Mouse (Mus musculus): ENCODE data around the gene Gm20721. TPM values are rescaled to one million over a fixed set of nuclear protein-coding genes. Genes with fewer than 3 reads are reported as not detected.
A peak's percentile ranks its signal among the peaks of the same experiment; 100 is the strongest.

Gm20721 gene
- polyA plus RNA-seq, 1 experiment from 2014 or later: 8.6 TPM

GRCm38 (mm10) chr2:174344996-174345395 lies 1.5 kb downstream of the Gm20721 start:
- Histone ChIP-seq H3K27me3 (ENCODE audit: control insufficient read depth, insufficient read depth, low read length) (no peaks in the 10 kb centered on the region), H3K4me3 (ENCODE audit: low read depth, low read length) (no peak overlapping the region), H3K4me1 (ENCODE audit: control insufficient read depth, insufficient read depth, low read length) (peaks cover 41% of the 10 kb centered on the region), H3K27ac (ENCODE audit: low read depth, low read length) (0 out of 2 replicates have a peak overlapping the region, but pooled peaks have one; percentile 80), H3K9me3 (replicated peaks; ENCODE audit: control insufficient read depth, low read length) (no peaks in the 10 kb centered on the region), H3K4me2 (no peak overlapping the region), H3K9ac (ENCODE audit: low read depth, low read length) (no peak overlapping the region), H3K36me3 (ENCODE audit: control insufficient read depth, insufficient read depth, low read length) (peaks cover 23% of the 10 kb centered on the region)
- ATAC-seq (replicated peaks; ENCODE audit: insufficient number of reproducible peaks, low FRiP score, low TSS enrichment): no peak
- WGBS (ENCODE audit: insufficient replicate concordance): 93% methylated on average over 16 of the region's 16 CpGs

- no peak overlapping the region for H3K9ac ChIP-seq (ENCODE audit: low read depth, low read length)
- ATAC-seq (replicated peaks; ENCODE audit: insufficient number of reproducible peaks, low FRiP score, low TSS enrichment): peak; percentile 41; the same call in 1 of the 2 replicates
Measured at GRCm38 (mm10) chr2:174344003-174344655, 2.4 kb downstream of the Gm20721 start.

GRCm38 (mm10) chr2:174343566-174343965 lies 2.9 kb downstream of the Gm20721 start:
- Histone ChIP-seq H3K27ac (ENCODE audit: low read depth, low read length) (peak overlapping the region; percentile 80), H3K4me2 (peak overlapping the region; percentile 43), H3K4me1 (ENCODE audit: control insufficient read depth, insufficient read depth, low read length) (peaks cover 48% of the 10 kb centered on the region), H3K36me3 (ENCODE audit: control insufficient read depth, insufficient read depth, low read length) (peaks cover 23% of the 10 kb centered on the region), H3K9me3 (replicated peaks; ENCODE audit: control insufficient read depth, low read length) (no peaks in the 10 kb centered on the region), H3K4me3 (ENCODE audit: low read depth, low read length) (peak overlapping the region; percentile 1; the same call in 1 of the 2 replicates), H3K27me3 (ENCODE audit: control insufficient read depth, insufficient read depth, low read length) (no peaks in the 10 kb centered on the region), H3K9ac (ENCODE audit: low read depth, low read length) (no peak overlapping the region)
- no peak for ATAC-seq (replicated peaks; ENCODE audit: insufficient number of reproducible peaks, low FRiP score, low TSS enrichment)
- 21% methylated on average over 1 of the region's 1 CpGs for WGBS (ENCODE audit: insufficient replicate concordance)

More at GRCm38 (mm10) chr2:174344003-174344655, 2.4 kb downstream of the Gm20721 start:
- Histone ChIP-seq H3K4me1 (ENCODE audit: control insufficient read depth, insufficient read depth, low read length) (peaks cover 43% of the 10 kb centered on the region), H3K27ac (ENCODE audit: low read depth, low read length) (peak overlapping the region; percentile 80), H3K4me2 (peak overlapping the region; percentile 43), H3K36me3 (ENCODE audit: control insufficient read depth, insufficient read depth, low read length) (peaks cover 23% of the 10 kb centered on the region), H3K27me3 (ENCODE audit: control insufficient read depth, insufficient read depth, low read length) (no peaks in the 10 kb centered on the region), H3K9me3 (replicated peaks; ENCODE audit: control insufficient read depth, low read length) (no peaks in the 10 kb centered on the region), H3K4me3 (ENCODE audit: low read depth, low read length) (peak overlapping the region; percentile 1; the same call in 1 of the 2 replicates)
- 24% methylated on average over 3 of the region's 3 CpGs for WGBS (ENCODE audit: insufficient replicate concordance)

DNA sequence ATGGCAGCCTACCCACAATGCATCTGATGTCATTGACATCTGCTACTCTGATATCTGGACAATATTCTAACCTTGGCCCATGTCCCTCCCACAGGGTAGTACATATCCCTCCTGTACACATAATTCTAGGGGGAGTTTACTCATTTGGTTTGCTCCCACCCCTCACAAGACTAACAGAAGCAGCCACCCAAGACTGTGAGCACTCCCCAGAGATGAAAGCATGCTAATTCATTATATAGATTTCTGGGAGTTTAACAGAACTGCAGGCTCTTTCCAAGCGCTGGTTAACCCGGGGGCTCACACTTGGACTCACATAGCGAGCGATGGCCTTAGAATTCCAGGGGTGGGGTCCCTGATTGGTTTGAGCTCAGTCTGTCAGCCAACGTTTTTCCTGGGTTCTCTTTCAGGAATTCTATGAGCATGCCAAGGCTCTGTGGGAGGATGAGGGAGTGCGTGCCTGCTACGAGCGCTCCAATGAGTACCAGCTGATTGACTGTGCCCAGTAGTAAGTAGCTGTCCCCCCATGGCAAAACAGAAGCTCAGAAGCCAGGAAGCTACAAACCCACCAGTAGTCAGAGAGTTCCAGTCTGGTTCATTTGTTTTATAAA lies 3.6 kb downstream of the Gm20721 start:
- peaks cover 23% of the 10 kb centered on the region for H3K36me3 ChIP-seq (ENCODE audit: control insufficient read depth, insufficient read depth, low read length)
- 58% methylated on average over 8 of the region's 8 CpGs for WGBS (ENCODE audit: insufficient replicate concordance)

DNA sequence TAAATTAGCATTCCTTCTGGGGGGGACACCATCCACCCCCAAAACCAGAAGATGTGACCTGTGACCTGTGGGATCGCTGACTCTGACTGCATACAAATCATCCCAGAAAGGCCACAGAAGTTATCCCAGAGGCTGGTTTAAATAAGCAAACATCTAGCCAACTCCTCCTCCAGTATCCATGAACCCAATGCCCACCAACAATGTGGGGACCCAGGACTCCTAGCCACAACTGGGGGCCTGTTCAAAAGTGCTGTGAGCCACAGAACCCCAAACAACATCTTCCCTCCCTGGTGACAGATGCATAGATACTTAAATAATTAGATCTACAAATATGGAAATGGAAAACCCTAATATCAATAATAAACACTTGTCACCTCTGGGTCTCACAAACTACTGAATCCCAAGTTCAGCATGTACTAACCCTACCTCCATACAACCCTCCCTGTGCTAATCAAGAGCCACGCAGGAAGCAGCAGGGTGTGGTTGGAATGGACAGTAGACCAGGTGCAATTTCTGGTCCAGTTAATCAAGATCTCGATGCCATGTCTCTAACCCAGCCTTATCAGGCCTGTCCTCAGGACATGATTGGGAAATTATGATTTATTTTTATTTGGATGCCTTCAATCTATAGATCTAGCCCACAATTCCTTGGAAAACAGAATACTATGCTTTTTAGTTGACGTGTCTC lies 5.5 kb downstream of the Gm20721 start:
- no peak for ATAC-seq (replicated peaks; ENCODE audit: insufficient number of reproducible peaks, low FRiP score, low TSS enrichment)
- H3K4me2 ChIP-seq: no peak overlapping the region
- WGBS (ENCODE audit: insufficient replicate concordance): 81% methylated on average over 4 of the region's 4 CpGs
- no peak overlapping the region for H3K27ac ChIP-seq (ENCODE audit: low read depth, low read length)
- peaks cover 12% of the 10 kb centered on the region for H3K36me3 ChIP-seq (ENCODE audit: control insufficient read depth, insufficient read depth, low read length)
- H3K4me3 ChIP-seq (ENCODE audit: low read depth, low read length): no peak overlapping the region
- H3K9ac ChIP-seq (ENCODE audit: low read depth, low read length): no peak overlapping the region
- H3K27me3 ChIP-seq (ENCODE audit: control insufficient read depth, insufficient read depth, low read length): no peaks in the 10 kb centered on the region
- no peaks in the 10 kb centered on the region for H3K9me3 ChIP-seq (replicated peaks; ENCODE audit: control insufficient read depth, low read length)
- peaks cover 64% of the 10 kb centered on the region for H3K4me1 ChIP-seq (ENCODE audit: control insufficient read depth, insufficient read depth, low read length)

More for the DNA sequence above, 3.6 kb downstream of the Gm20721 start:
- ATAC-seq (replicated peaks; ENCODE audit: insufficient number of reproducible peaks, low FRiP score, low TSS enrichment): no peak
- no peak overlapping the region for H3K4me3 ChIP-seq (ENCODE audit: low read depth, low read length)
- peak overlapping the region; percentile 80 for H3K27ac ChIP-seq (ENCODE audit: low read depth, low read length)
- peaks cover 54% of the 10 kb centered on the region for H3K4me1 ChIP-seq (ENCODE audit: control insufficient read depth, insufficient read depth, low read length)
- H3K27me3 ChIP-seq (ENCODE audit: control insufficient read depth, insufficient read depth, low read length): no peaks in the 10 kb centered on the region
- no peak overlapping the region for H3K9ac ChIP-seq (ENCODE audit: low read depth, low read length)
- no peak overlapping the region for H3K4me2 ChIP-seq
- H3K9me3 ChIP-seq (replicated peaks; ENCODE audit: control insufficient read depth, low read length): no peaks in the 10 kb centered on the region

GRCm38 (mm10) chr2:174340229-174340892 lies 6.2 kb downstream of the Gm20721 start:
- WGBS (ENCODE audit: insufficient replicate concordance): 90% methylated on average over 3 of the region's 3 CpGs
- Histone ChIP-seq H3K4me1 (ENCODE audit: control insufficient read depth, insufficient read depth, low read length) (peaks cover 70% of the 10 kb centered on the region), H3K9ac (ENCODE audit: low read depth, low read length) (no peak overlapping the region), H3K4me3 (ENCODE audit: low read depth, low read length) (no peak overlapping the region), H3K36me3 (ENCODE audit: control insufficient read depth, insufficient read depth, low read length) (peaks cover 6% of the 10 kb centered on the region), H3K9me3 (replicated peaks; ENCODE audit: control insufficient read depth, low read length) (no peaks in the 10 kb centered on the region), H3K27me3 (ENCODE audit: control insufficient read depth, insufficient read depth, low read length) (no peaks in the 10 kb centered on the region), H3K27ac (ENCODE audit: low read depth, low read length) (no peak overlapping the region), H3K4me2 (no peak overlapping the region)
- ATAC-seq (replicated peaks; ENCODE audit: insufficient number of reproducible peaks, low FRiP score, low TSS enrichment): no peak

DNA sequence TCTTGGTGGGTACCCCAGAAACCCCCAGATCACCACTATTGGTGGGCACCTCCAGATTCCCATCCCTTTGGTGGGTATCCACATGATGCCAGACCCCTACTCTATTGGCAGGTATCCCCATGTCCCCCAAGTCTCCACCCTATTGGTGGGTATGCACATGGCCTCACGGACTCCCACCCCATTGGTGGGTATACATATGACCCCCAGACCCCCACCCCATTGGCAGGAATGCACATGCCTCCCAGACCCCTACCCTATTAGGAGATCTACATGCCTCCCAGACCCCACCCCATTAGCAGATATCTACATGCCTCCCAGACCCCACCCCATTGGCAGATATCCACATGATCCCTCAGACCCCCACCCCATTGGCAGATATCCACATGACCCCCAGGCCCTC lies 6.8 kb downstream of the Gm20721 start:
- no peak overlapping the region for H3K27ac ChIP-seq (ENCODE audit: low read depth, low read length)
- no peak overlapping the region for H3K9ac ChIP-seq (ENCODE audit: low read depth, low read length)
- H3K9me3 ChIP-seq (replicated peaks; ENCODE audit: control insufficient read depth, low read length): no peaks in the 10 kb centered on the region
- 89% methylated on average over 1 of the region's 1 CpGs for WGBS (ENCODE audit: insufficient replicate concordance)
- 0 out of 2 replicates have a peak, but pooled peaks have one; percentile 24 for ATAC-seq (replicated peaks; ENCODE audit: insufficient number of reproducible peaks, low FRiP score, low TSS enrichment)
- H3K4me2 ChIP-seq: no peak overlapping the region
- H3K4me1 ChIP-seq (ENCODE audit: control insufficient read depth, insufficient read depth, low read length): peaks cover 72% of the 10 kb centered on the region
- no peak overlapping the region for H3K4me3 ChIP-seq (ENCODE audit: low read depth, low read length)
- H3K27me3 ChIP-seq (ENCODE audit: control insufficient read depth, insufficient read depth, low read length): no peaks in the 10 kb centered on the region
- peaks cover 3% of the 10 kb centered on the region; the same call in 1 of the 2 replicates for H3K36me3 ChIP-seq (ENCODE audit: control insufficient read depth, insufficient read depth, low read length)

DNA sequence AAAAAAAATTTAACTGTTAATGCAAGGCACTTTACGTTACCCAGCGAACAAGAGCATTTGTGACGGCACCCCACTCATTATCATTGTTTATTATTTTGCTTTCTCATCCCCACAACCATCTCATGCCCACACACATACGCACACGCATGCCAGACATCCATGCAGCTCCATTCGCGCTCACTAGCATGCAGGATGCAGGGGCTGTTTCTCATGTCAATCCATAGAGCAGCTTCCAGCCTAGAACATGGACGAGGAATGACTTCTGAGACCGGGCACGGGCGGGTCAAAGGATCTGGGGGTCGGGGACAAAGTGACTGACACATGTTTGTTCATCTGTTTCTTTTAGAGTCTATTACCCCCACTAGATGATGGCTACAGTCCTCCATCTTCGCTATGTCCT lies 9.2 kb downstream of the Gm20721 start:
- H3K4me1 ChIP-seq (ENCODE audit: control insufficient read depth, insufficient read depth, low read length): peaks cover 75% of the 10 kb centered on the region
- no peak for ATAC-seq (replicated peaks; ENCODE audit: insufficient number of reproducible peaks, low FRiP score, low TSS enrichment)
- no peak overlapping the region for H3K27ac ChIP-seq (ENCODE audit: low read depth, low read length)
- H3K27me3 ChIP-seq (ENCODE audit: control insufficient read depth, insufficient read depth, low read length): no peaks in the 10 kb centered on the region
- H3K4me2 ChIP-seq: no peak overlapping the region
- H3K4me3 ChIP-seq (ENCODE audit: low read depth, low read length): no peak overlapping the region
- H3K9ac ChIP-seq (ENCODE audit: low read depth, low read length): no peak overlapping the region
- no peaks in the 10 kb centered on the region for H3K9me3 ChIP-seq (replicated peaks; ENCODE audit: control insufficient read depth, low read length)
- WGBS (ENCODE audit: insufficient replicate concordance): 88% methylated on average over 13 of the region's 13 CpGs
- H3K36me3 ChIP-seq (ENCODE audit: control insufficient read depth, insufficient read depth, low read length): peaks cover 6% of the 10 kb centered on the region; the same call in 1 of the 2 replicates

Data from heart, embryonic 11.5 days (tissue).